Mouse (Mus musculus): ENCODE results near the gene Nts. TPM values are rescaled to one million over a fixed set of nuclear protein-coding genes. Genes with fewer than 3 reads are reported as not detected.
"Not testable (repeated sequence)": the region's sequence is repeated elsewhere in the genome, so short reads cannot be mapped to it uniquely, and the experiment has no call there.

Gene Nts
- not detected for total RNA-seq (2022)

GRCm38 (mm10) chr10:102490386-102490785 lies at the start of gene Nts:
TSS of gene Nts (minus strand) at chr10:102490486.
- no peak for DNase-seq (ENCODE audit: low spot score in 2 of 2)

- DNase-seq (ENCODE audit: low spot score in 2 of 2): no peak
These were observed 37.6 kb upstream of the Nts start for GRCm38 (mm10) chr10:102527901-102528300.

GRCm38 (mm10) chr10:102514159-102514558 lies 23.9 kb upstream of the Nts start:
- DNase-seq (ENCODE audit: low spot score in 2 of 2): no peak

GRCm38 (mm10) chr10:102511807-102512461 lies 21.6 kb upstream of the Nts start, which contains the start of gene Rassf9:
TSS of gene Rassf9 (plus strand) at chr10:102512222.
- no peak for DNase-seq (ENCODE audit: low spot score in 2 of 2)

GRCm38 (mm10) chr10:102511461-102511806 lies 21.1 kb upstream of the Nts start:
- DNase-seq (ENCODE audit: low spot score in 2 of 2): no peak

- DNase-seq (ENCODE audit: low spot score in 2 of 2): no peak
These were observed 17.1 kb upstream of the Nts start for GRCm38 (mm10) chr10:102507386-102507785.

GRCm38 (mm10) chr10:102498754-102499153 lies 8.5 kb upstream of the Nts start:
- DNase-seq (ENCODE audit: low spot score in 2 of 2): no peak

- no peak for DNase-seq (ENCODE audit: low spot score in 2 of 2)
These were observed 1.5 kb upstream of the Nts start for GRCm38 (mm10) chr10:102491792-102492191.

GRCm38 (mm10) chr10:102469412-102469811 lies 20.9 kb downstream of the Nts start:
- DNase-seq (ENCODE audit: low spot score in 2 of 2): no peak

- DNase-seq (ENCODE audit: low spot score in 2 of 2): no peak
These were observed 38.5 kb downstream of the Nts start for GRCm38 (mm10) chr10:102451756-102452155.

GRCm38 (mm10) chr10:102449449-102449848 lies 40.8 kb downstream of the Nts start:
- DNase-seq (ENCODE audit: low spot score in 2 of 2): no peak

GRCm38 (mm10) chr10:102444912-102445556 lies 45.3 kb downstream of the Nts start:
- DNase-seq (ENCODE audit: low spot score in 2 of 2): no peak

- DNase-seq (ENCODE audit: low spot score in 2 of 2): not testable (repeated sequence)
These were observed 54.8 kb downstream of the Nts start for GRCm38 (mm10) chr10:102435467-102435866.

- not testable (repeated sequence) for DNase-seq (ENCODE audit: low spot score in 2 of 2)
These were observed 55.2 kb downstream of the Nts start for GRCm38 (mm10) chr10:102435048-102435447.

Other genes with a start within 250 kb of the Nts start
- 1 to 10 TPM; 2.0 to 2.8 (median 2.8) TPM for gene Rassf9, start 21.7 kb upstream of the Nts start, total RNA-seq (2022)

All from gastrocnemius, adult 8-10 months (tissue).